Mouse (Mus musculus): ENCODE results near the gene Ctsa. TPM values are rescaled to one million over a fixed set of nuclear protein-coding genes. Genes with fewer than 3 reads are reported as not detected.

The Ctsa gene
- total and polyA plus RNA-seq, 3 experiments: 19.9 to 45.5 (median 27.0) TPM

DNA sequence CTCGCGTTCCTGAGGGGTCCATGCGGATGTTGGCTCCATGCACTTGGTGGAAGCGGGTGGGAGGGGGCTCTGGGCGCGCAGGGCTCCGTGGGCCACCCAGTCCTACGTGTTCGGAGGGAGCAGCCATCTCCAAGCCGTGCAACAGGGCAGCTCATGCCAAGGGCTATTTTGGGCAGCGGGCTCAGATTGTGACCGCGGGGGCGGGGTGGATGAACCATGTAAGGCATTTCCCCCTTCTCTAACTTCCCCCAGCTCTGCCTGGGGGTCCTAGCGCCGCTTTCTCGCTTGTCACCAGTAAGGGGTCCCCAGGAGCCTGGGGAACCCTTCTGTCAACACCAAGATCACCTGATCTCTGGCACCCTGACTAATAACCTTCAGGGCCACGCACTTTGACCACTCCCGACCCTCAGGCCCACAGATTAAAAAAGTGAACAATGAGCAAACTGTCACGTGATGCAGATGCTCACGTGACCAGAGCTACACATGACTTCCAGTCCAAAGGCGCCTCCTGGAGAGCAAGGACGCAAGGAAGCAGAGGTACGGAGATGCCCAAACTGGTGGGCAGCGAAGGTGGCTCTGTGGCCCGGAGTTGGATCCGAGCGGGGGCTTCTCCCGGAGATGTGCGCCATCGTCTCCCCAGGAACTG, 764 bp downstream of the Ctsa start, which contains the start of gene Neurl2 (continued):
- TF ChIP-seq TCF12 (IDR thresholded peaks at IDR 0.05; ENCODE audit: low read depth, low read length) (no peak; the same call in 1 of the 2 replicates), MYC (IDR thresholded peaks at IDR 0.05; ENCODE audit: low read depth, low read length) (no peak), RCOR1 (conservative IDR thresholded peaks at IDR 0.05; ENCODE audit: low read depth, low read length) (no peak), MEF2A (IDR thresholded peaks at IDR 0.05; ENCODE audit: borderline replicate concordance, low read depth, low read length) (peak; percentile 85), ZMIZ1 (IDR thresholded peaks at IDR 0.05; ENCODE audit: low read depth, low read length) (0 out of 2 replicates have a peak, but pooled peaks have one; percentile 11), BHLHE40 (IDR thresholded peaks at IDR 0.05; ENCODE audit: low read depth, low read length) (peak; percentile 99), USF1 (IDR thresholded peaks at IDR 0.05; ENCODE audit: low read depth, low read length) (peak; percentile 98), MAFK (IDR thresholded peaks at IDR 0.05; ENCODE audit: insufficient replicate concordance, low read length) (no peak), TBP (conservative IDR thresholded peaks at IDR 0.05; ENCODE audit: low read depth, low read length) (peak; percentile 56; the same call in 1 of the 2 replicates), SIN3A (IDR thresholded peaks at IDR 0.05; ENCODE audit: low read length) (peak; percentile 88), CTCF (conservative IDR thresholded peaks at IDR 0.05 in 1 of 2, IDR thresholded peaks at IDR 0.05 in 1 of 2; ENCODE audit: low read depth in 2 of 2, low read length in 2 of 2) (0 out of 4 replicates have a peak, but pooled peaks of 1 of the 2 experiments have one; percentile 5), MXI1 (IDR thresholded peaks at IDR 0.05; ENCODE audit: low read depth, low read length) (peak; percentile 55; the same call in 1 of the 2 replicates), HCFC1 (IDR thresholded peaks at IDR 0.05; ENCODE audit: low read depth, low read length) (peak; percentile 69), POLR2AphosphoS2 (IDR thresholded peaks at IDR 0.05; ENCODE audit: low read depth, low read length) (no peak), ZC3H11A (IDR thresholded peaks at IDR 0.05; ENCODE audit: low read depth, low read length) (no peak), MAZ (IDR thresholded peaks at IDR 0.05; ENCODE audit: low read depth, low read length) (no peak)

DNA sequence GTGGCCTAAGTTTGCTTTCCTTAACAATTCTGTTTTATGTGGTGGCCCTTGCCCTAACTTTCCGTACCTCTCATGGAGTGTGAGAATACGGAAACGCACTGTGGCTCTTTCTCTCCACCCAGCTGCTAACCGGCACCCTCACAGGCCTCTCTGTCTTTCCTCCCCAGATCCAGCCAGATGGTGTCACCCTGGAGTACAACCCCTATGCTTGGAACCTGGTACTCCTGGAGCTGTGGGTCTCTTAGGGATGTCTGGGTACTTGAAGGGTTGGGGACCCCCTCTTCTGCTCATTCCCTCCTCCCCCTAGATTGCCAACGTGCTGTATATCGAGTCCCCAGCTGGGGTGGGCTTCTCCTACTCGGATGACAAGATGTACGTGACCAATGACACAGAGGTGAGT, 1.9 kb downstream of the Ctsa start:
- in situ Hi-C loops (cut with MboI; ENCODE audit: low pct_ligation_motif_present, low pct_unique_long_range_greater_than_20kb, low sequenced_read_pairs) (loop anchor here (5.0 kb wide), 1 partner anchor 43 kb away; the partner anchor contains the start of gene Pcif1), dilution Hi-C loops (cut with MboI; ENCODE audit: extremely low pct_ligation_motif_present, extremely low pct_unique_long_range_greater_than_20kb, low sequenced_read_pairs) (no loop called here)
- Histone ChIP-seq H3K27ac (ENCODE audit: insufficient read depth, low read depth) (no peak overlapping the region), H3K79me2 (replicated peaks; ENCODE audit: control insufficient read depth, extremely low read depth, insufficient read depth, poor library complexity, severe bottlenecking) (no peaks in the 10 kb centered on the region), H3K4me3 (replicated peaks in 1 of 3; ENCODE audit: low read depth in 2 of 3, low read length in 2 of 3, poor library complexity in 1 of 3) (peak overlapping the region; percentile 58 to 70 (median 66)), H3K9ac (ENCODE audit: insufficient read depth, low read depth) (no peak overlapping the region), H3K9me3 (replicated peaks; ENCODE audit: low read length) (no peaks in the 10 kb centered on the region), H3K36me3 (replicated peaks in 1 of 2; ENCODE audit: control insufficient read depth in 1 of 2, insufficient read depth in 1 of 2, low read length in 1 of 2) (peaks cover 29 to 38% of the 10 kb centered on the region in 2 experiments), H3K4me2 (ENCODE audit: insufficient read depth, low read depth, poor library complexity, severe bottlenecking) (peak overlapping the region; percentile 53), H3K27me3 (replicated peaks) (peaks cover 1% of the 10 kb centered on the region), H3K4me1 (ENCODE audit: control insufficient read depth in 1 of 2, insufficient read depth in 2 of 2) (peaks cover 12 to 32% of the 10 kb centered on the region in 2 experiments)
- no peak for DNase-seq (ENCODE audit: extremely low read depth)
- TF ChIP-seq IRF4 (IDR thresholded peaks at IDR 0.05; ENCODE audit: low read depth, low read length) (no peak), RCOR1 (conservative IDR thresholded peaks at IDR 0.05; ENCODE audit: low read depth, low read length) (no peak), CHD2 (IDR thresholded peaks at IDR 0.05; ENCODE audit: low read length) (no peak), SMC3 (IDR thresholded peaks at IDR 0.05; ENCODE audit: low read depth, low read length) (no peak), POLR2A (IDR thresholded peaks at IDR 0.05; ENCODE audit: low read depth, low read length) (no peak), MAZ (IDR thresholded peaks at IDR 0.05; ENCODE audit: low read depth, low read length) (no peak), CTCF (conservative IDR thresholded peaks at IDR 0.05 in 1 of 2, IDR thresholded peaks at IDR 0.05 in 1 of 2; ENCODE audit: low read depth in 2 of 2, low read length in 2 of 2) (peak in 1 of 2 experiments; percentile 38; a peak in 2 of 4 replicates), JUN (IDR thresholded peaks at IDR 0.05; ENCODE audit: insufficient read depth, low read depth, low read length) (no peak), ZKSCAN1 (IDR thresholded peaks at IDR 0.05; ENCODE audit: borderline replicate concordance, low read depth, low read length) (no peak), PAX5 (IDR thresholded peaks at IDR 0.05; ENCODE audit: low read length) (no peak), POLR2AphosphoS2 (IDR thresholded peaks at IDR 0.05; ENCODE audit: low read depth, low read length) (no peak), HCFC1 (IDR thresholded peaks at IDR 0.05; ENCODE audit: low read depth, low read length) (no peak), RAD21 (IDR thresholded peaks at IDR 0.05; ENCODE audit: low read depth, low read length) (no peak), NRF1 (IDR thresholded peaks at IDR 0.05; ENCODE audit: low read depth, low read length) (no peak), ELF1 (IDR thresholded peaks at IDR 0.05; ENCODE audit: low read depth, low read length) (0 out of 2 replicates have a peak, but pooled peaks have one; percentile 12)
